Mouse (Mus musculus): ENCODE data around the gene Fastkd1.

DNA sequence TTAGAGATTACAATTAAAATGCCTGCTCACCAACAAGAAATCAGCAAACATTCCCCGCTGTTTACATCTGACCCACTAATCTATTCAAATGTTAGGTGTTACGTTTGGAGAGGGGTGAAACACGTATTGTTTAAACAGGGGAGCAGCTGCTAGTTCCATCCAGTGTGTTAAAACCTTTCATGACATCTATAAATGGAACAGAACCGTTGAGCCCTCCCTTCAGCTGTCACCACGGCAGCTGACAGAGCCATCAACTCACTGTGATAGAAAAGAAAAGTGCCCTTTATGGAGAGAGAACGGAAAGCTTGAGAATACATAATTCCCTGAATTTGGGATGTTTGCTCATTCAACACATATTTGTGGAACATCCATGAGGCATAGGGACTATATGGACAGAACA, 44.9 kb downstream of the Fastkd1 start:
- TF ChIP-seq CTCF (IDR thresholded peaks at IDR 0.05; ENCODE audit: control insufficient read depth, insufficient read depth, insufficient read length) (no peak), MYOD1 (IDR thresholded peaks at IDR 0.05; ENCODE audit: control insufficient read depth, insufficient read length, low read depth) (no peak), USF1 (IDR thresholded peaks at IDR 0.05; ENCODE audit: low read depth) (no peak), CEBPB (IDR thresholded peaks at IDR 0.05; ENCODE audit: low read depth) (no peak), MAX (IDR thresholded peaks at IDR 0.05) (no peak), FOSL1 (IDR thresholded peaks at IDR 0.05; ENCODE audit: insufficient read depth, low read length, poor library complexity, severe bottlenecking) (no peak), MYOG (IDR thresholded peaks at IDR 0.05; ENCODE audit: control insufficient read depth, extremely low read depth, insufficient read length) (no peak)
